Mouse (Mus musculus) hindbrain, embryonic 10.5 days (tissue): ENCODE measurements around the gene Dapk1. TPM values are rescaled to one million over a fixed set of nuclear protein-coding genes. Genes with fewer than 3 reads are reported as not detected.

ENCODE experiments used
- DNase-seq: peaks from one replicate; pipeline ENCODE4 v3.0.0-alpha.2; 2017; ENCODE audit warnings: low spot score
- H3K27ac ChIP-seq: fragments of 300-500 bp; sonication (generic); 2 replicates; pipeline ENCODE4 v1.5.1; 2016; ENCODE audit warnings: mild to moderate bottlenecking, moderate library complexity
- H3K27me3 ChIP-seq: fragments of 300-500 bp; sonication (generic); 2 replicates; pipeline ENCODE4 v1.6.1; 2016; ENCODE audit warnings: mild to moderate bottlenecking; ENCODE audit not compliant: poor library complexity, insufficient read depth, severe bottlenecking
- H3K36me3 ChIP-seq: fragments of 300-500 bp; sonication (generic); 2 replicates; pipeline ENCODE4 v1.6.1; 2016; ENCODE audit warnings: mild to moderate bottlenecking, moderate library complexity
- H3K4me1 ChIP-seq: fragments of 300-500 bp; sonication (generic); replicated peaks from 2 replicates; pipeline ENCODE4 v1.6.1; 2016; ENCODE audit warnings: mild to moderate bottlenecking
- H3K4me3 ChIP-seq: fragments of 300-500 bp; sonication (generic); 2 replicates; pipeline ENCODE4 v1.5.1; 2016; ENCODE audit warnings: mild to moderate bottlenecking, moderate library complexity
- H3K9me3 ChIP-seq: fragments of 300-500 bp; sonication (generic); 2 replicates; pipeline ENCODE4 v1.6.1; 2016; ENCODE audit warnings: mild to moderate bottlenecking, moderate library complexity
- WGBS: fragments of 180-500 bp; shearing (Covaris S2); methylation state at CpG from one replicate; pipeline ENCODE4 v1.1.7; 2016; 5-methylcytosine and 5-hydroxymethylcytosine counted together
- polyA plus RNA-seq: library from polyadenylated mRNA; unstranded; fragments of >200 nt; fragmentation: Nextera tagmentation; extraction: Ambion mirVana; gene quantifications from 2 replicates; pipeline ENCODE4 v1.2.1, GENCODE M21; 2016

The Dapk1 gene
- polyA plus RNA-seq, 1 experiment from 2014 or later, result 23.6 TPM

GRCm38 (mm10) chr13:60625581-60625980, 23.8 kb downstream of the Dapk1 start:
- no peaks in the 10 kb centered on the region for H3K27me3 ChIP-seq
- no peak overlapping the region for H3K4me3 ChIP-seq
- peaks cover 35% of the 10 kb centered on the region for H3K4me1 ChIP-seq
- WGBS, result 90% methylated on average over 7 of the region's 7 CpGs
- 0 out of 2 replicates have a peak, but pooled peaks cover 5% of the 10 kb centered on the region for H3K36me3 ChIP-seq
- no peak overlapping the region for H3K27ac ChIP-seq
- no peak for DNase-seq
- H3K9me3 ChIP-seq, result no peaks in the 10 kb centered on the region

- Histone ChIP-seq H3K36me3 (no peaks in the 10 kb centered on the region), H3K9me3 (no peaks in the 10 kb centered on the region), H3K27me3 (no peaks in the 10 kb centered on the region), H3K4me1 (peaks cover 23% of the 10 kb centered on the region), H3K4me3 (no peak overlapping the region), H3K27ac (no peak overlapping the region)
- 20% methylated on average over 15 of the region's 15 CpGs for WGBS
- no peak for DNase-seq
Observed at GRCm38 (mm10) chr13:60627843-60628656, 26.3 kb downstream of the Dapk1 start.

GRCm38 (mm10) chr13:60628657-60628950, 26.9 kb downstream of the Dapk1 start:
- 22% methylated on average over 2 of the region's 2 CpGs for WGBS
- DNase-seq, result no peak
- H3K9me3 ChIP-seq, result no peaks in the 10 kb centered on the region
- peaks cover 24% of the 10 kb centered on the region for H3K4me1 ChIP-seq
- H3K4me3 ChIP-seq, result no peak overlapping the region
- no peak overlapping the region for H3K27ac ChIP-seq
- H3K27me3 ChIP-seq, result no peaks in the 10 kb centered on the region
- H3K36me3 ChIP-seq, result no peaks in the 10 kb centered on the region

- H3K4me1 ChIP-seq, result peaks cover 32% of the 10 kb centered on the region
- no peak overlapping the region for H3K27ac ChIP-seq
- H3K9me3 ChIP-seq, result no peaks in the 10 kb centered on the region
- no peaks in the 10 kb centered on the region for H3K36me3 ChIP-seq
- no peak for DNase-seq
- no peak overlapping the region for H3K4me3 ChIP-seq
- WGBS, result 93% methylated on average over 9 of the region's 9 CpGs
- no peaks in the 10 kb centered on the region for H3K27me3 ChIP-seq
Observed at GRCm38 (mm10) chr13:60629419-60629818, 27.7 kb downstream of the Dapk1 start.

- no peaks in the 10 kb centered on the region for H3K36me3 ChIP-seq
- H3K27ac ChIP-seq, result peak overlapping the region; percentile 29; the same call in 1 of the 2 replicates
- no peak for DNase-seq
- H3K9me3 ChIP-seq, result no peaks in the 10 kb centered on the region
- H3K4me3 ChIP-seq, result no peak overlapping the region
- peaks cover 12% of the 10 kb centered on the region for H3K4me1 ChIP-seq
- no peaks in the 10 kb centered on the region for H3K27me3 ChIP-seq
- WGBS, result 58% methylated on average over 6 of the region's 6 CpGs
Observed at GRCm38 (mm10) chr13:60633945-60634344, 32.2 kb downstream of the Dapk1 start.

- DNase-seq, result no peak
- H3K27ac ChIP-seq, result no peak overlapping the region
- H3K4me3 ChIP-seq, result no peak overlapping the region
- H3K9me3 ChIP-seq, result no peaks in the 10 kb centered on the region
- peaks cover 12% of the 10 kb centered on the region for H3K4me1 ChIP-seq
- H3K27me3 ChIP-seq, result no peaks in the 10 kb centered on the region
- no peaks in the 10 kb centered on the region for H3K36me3 ChIP-seq
- WGBS, result 80% methylated on average over 6 of the region's 6 CpGs
Observed at GRCm38 (mm10) chr13:60635636-60636035, 33.9 kb downstream of the Dapk1 start.

GRCm38 (mm10) chr13:60639482-60640055, 37.8 kb downstream of the Dapk1 start:
- H3K4me1 ChIP-seq, result peaks cover 2% of the 10 kb centered on the region
- WGBS, result 83% methylated on average over 11 of the region's 11 CpGs

GRCm38 (mm10) chr13:60640420-60640819, 38.7 kb downstream of the Dapk1 start:
- no peak overlapping the region for H3K27ac ChIP-seq
- DNase-seq, result no peak
- H3K9me3 ChIP-seq, result no peaks in the 10 kb centered on the region
- H3K36me3 ChIP-seq, result no peaks in the 10 kb centered on the region
- H3K4me1 ChIP-seq, result no peaks in the 10 kb centered on the region
- no peaks in the 10 kb centered on the region for H3K27me3 ChIP-seq
- WGBS, result 91% methylated on average over 7 of the region's 7 CpGs
- H3K4me3 ChIP-seq, result no peak overlapping the region

More at GRCm38 (mm10) chr13:60639482-60640055, 37.8 kb downstream of the Dapk1 start:
- no peaks in the 10 kb centered on the region for H3K9me3 ChIP-seq
- no peaks in the 10 kb centered on the region for H3K27me3 ChIP-seq
- DNase-seq, result no peak
- H3K36me3 ChIP-seq, result no peaks in the 10 kb centered on the region
- no peak overlapping the region for H3K4me3 ChIP-seq
- no peak overlapping the region for H3K27ac ChIP-seq

- Histone ChIP-seq H3K4me1 (no peaks in the 10 kb centered on the region), H3K9me3 (no peaks in the 10 kb centered on the region), H3K4me3 (no peak overlapping the region), H3K27me3 (no peaks in the 10 kb centered on the region), H3K36me3 (peaks cover 14% of the 10 kb centered on the region; the same call in 1 of the 2 replicates), H3K27ac (no peak overlapping the region)
- WGBS, result 88% methylated on average over 5 of the region's 5 CpGs
- no peak for DNase-seq
Observed at GRCm38 (mm10) chr13:60644457-60644889, 42.7 kb downstream of the Dapk1 start.

GRCm38 (mm10) chr13:60646791-60647190, 45.0 kb downstream of the Dapk1 start:
- H3K36me3 ChIP-seq, result peaks cover 14% of the 10 kb centered on the region; the same call in 1 of the 2 replicates
- H3K4me3 ChIP-seq, result no peak overlapping the region
- H3K27me3 ChIP-seq, result no peaks in the 10 kb centered on the region
- H3K27ac ChIP-seq, result no peak overlapping the region
- no peaks in the 10 kb centered on the region for H3K4me1 ChIP-seq
- WGBS, result 92% methylated on average over 3 of the region's 3 CpGs
- DNase-seq, result no peak
- H3K9me3 ChIP-seq, result no peaks in the 10 kb centered on the region

GRCm38 (mm10) chr13:60648350-60648749, 46.6 kb downstream of the Dapk1 start:
- Histone ChIP-seq H3K9me3 (no peaks in the 10 kb centered on the region), H3K36me3 (peaks cover 14% of the 10 kb centered on the region; the same call in 1 of the 2 replicates), H3K4me3 (no peak overlapping the region), H3K27me3 (no peaks in the 10 kb centered on the region), H3K4me1 (no peaks in the 10 kb centered on the region), H3K27ac (no peak overlapping the region)
- WGBS, result 94% methylated on average over 5 of the region's 5 CpGs
- no peak for DNase-seq

GRCm38 (mm10) chr13:60650000-60650399, 48.3 kb downstream of the Dapk1 start:
- no peaks in the 10 kb centered on the region for H3K4me1 ChIP-seq
- no peaks in the 10 kb centered on the region for H3K27me3 ChIP-seq
- no peaks in the 10 kb centered on the region for H3K9me3 ChIP-seq
- H3K36me3 ChIP-seq, result peaks cover 14% of the 10 kb centered on the region; the same call in 1 of the 2 replicates
- WGBS, result 92% methylated on average over 11 of the region's 11 CpGs
- H3K27ac ChIP-seq, result no peak overlapping the region
- no peak for DNase-seq
- no peak overlapping the region for H3K4me3 ChIP-seq

- 90% methylated on average over 2 of the region's 2 CpGs for WGBS
- Histone ChIP-seq H3K4me1 (peaks cover 5% of the 10 kb centered on the region; the same call in 1 of the 2 replicates), H3K36me3 (peaks cover 4% of the 10 kb centered on the region; the same call in 1 of the 2 replicates), H3K27ac (no peak overlapping the region), H3K4me3 (no peak overlapping the region), H3K27me3 (no peaks in the 10 kb centered on the region), H3K9me3 (no peaks in the 10 kb centered on the region)
- DNase-seq, result no peak
Observed at GRCm38 (mm10) chr13:60654017-60654565, 52.3 kb downstream of the Dapk1 start.
